Mouse (Mus musculus): ENCODE results near the gene Prrc2a. TPM values are rescaled to one million over a fixed set of nuclear protein-coding genes. Genes with fewer than 3 reads are reported as not detected.

The Prrc2a gene
- polyA plus RNA-seq, 1 experiment from 2014 or later = 161 TPM

DNA sequence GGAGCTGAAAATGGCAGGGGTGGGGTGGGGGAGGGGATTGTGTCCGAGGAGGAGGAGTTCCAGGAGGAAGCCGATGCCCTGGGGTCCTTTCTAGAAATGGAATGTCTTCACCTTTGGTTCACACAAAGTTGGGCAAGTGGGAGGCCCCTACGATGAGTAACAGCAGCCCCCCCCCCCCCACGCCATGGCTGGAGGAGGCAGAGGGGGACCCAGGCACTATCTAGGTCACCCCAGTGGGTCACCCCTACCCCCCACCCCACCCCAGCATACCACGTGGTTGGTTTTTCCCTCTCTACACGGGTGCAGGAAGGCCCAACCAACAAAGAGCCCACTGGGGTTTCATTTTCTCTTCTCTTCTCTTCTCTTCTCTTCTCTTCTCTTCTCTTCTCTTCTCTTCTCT lies 32.4 kb upstream of the Prrc2a start:
- Histone ChIP-seq H3K4me3 (no peak overlapping the region), H3K27me3 (ENCODE audit: insufficient read depth, poor library complexity, severe bottlenecking) (peaks cover 92% of the 10 kb centered on the region), H3K9me3 (no peaks in the 10 kb centered on the region), H3K36me3 (no peaks in the 10 kb centered on the region), H3K4me1 (peaks cover 32% of the 10 kb centered on the region), H3K27ac (no peak overlapping the region)
- no peak for DNase-seq (ENCODE audit: low spot score)
- WGBS = 43% methylated on average over 6 of the region's 6 CpGs

DNA sequence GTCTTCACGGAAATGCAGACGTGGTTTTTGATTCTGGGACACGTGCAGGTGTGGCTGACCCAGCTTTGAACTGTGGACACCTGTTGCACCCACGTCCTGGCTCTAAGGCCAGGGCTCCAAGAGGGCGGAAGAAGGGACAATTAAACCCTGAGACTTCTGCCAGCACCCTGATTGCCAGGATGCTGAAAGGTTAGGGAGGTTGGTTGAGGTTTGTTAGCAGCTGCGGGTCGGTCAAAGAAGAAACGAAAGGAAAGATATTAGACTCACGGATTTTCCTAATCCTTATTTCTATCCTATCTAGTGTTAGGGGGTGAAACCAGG lies 31.6 kb upstream of the Prrc2a start:
- no peaks in the 10 kb centered on the region for H3K36me3 ChIP-seq
- 26% methylated on average over 9 of the region's 9 CpGs for WGBS
- peaks cover 83% of the 10 kb centered on the region for H3K27me3 ChIP-seq (ENCODE audit: insufficient read depth, poor library complexity, severe bottlenecking)
- peak overlapping the region; percentile 62 for H3K4me3 ChIP-seq
- H3K27ac ChIP-seq = no peak overlapping the region
- H3K4me1 ChIP-seq = peaks cover 32% of the 10 kb centered on the region
- DNase-seq (ENCODE audit: low spot score) = no peak
- H3K9me3 ChIP-seq = no peaks in the 10 kb centered on the region

DNA sequence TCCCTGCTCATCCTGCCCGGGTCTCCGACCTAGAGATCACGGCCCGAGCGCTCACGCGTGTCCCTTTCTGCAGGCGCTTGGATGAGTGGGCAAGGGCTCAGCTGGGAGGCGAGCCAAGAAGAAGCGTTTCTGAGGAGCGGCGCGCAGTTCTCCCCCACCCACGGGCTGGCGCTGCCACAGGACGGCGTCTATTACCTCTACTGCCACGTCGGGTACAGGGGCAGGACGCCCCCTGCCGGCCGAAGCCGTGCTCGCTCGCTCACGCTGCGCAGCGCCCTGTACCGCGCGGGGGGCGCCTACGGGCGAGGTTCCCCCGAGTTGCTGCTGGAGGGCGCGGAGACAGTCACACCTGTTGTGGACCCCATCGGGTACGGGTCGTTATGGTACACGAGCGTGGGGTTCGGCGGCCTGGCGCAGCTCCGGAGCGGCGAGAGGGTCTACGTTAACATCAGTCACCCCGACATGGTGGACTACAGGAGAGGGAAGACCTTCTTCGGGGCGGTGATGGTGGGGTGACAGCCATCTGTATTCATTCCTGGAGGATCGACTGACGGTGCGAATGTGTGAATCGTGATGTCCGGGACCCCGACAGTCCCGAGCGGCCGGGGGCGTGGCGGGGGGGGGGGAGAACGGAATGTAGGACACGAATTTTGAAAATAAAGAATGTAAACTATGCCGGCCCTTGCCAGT lies 31.1 kb upstream of the Prrc2a start:
- H3K9me3 ChIP-seq = no peaks in the 10 kb centered on the region
- 2% methylated on average over 66 of the region's 66 CpGs for WGBS
- H3K4me1 ChIP-seq = peaks cover 32% of the 10 kb centered on the region
- H3K4me3 ChIP-seq = peak overlapping the region; percentile 62
- peak; percentile 89 for DNase-seq (ENCODE audit: low spot score)
- peak overlapping the region; percentile 47 for H3K27ac ChIP-seq
- no peaks in the 10 kb centered on the region for H3K36me3 ChIP-seq
- H3K27me3 ChIP-seq (ENCODE audit: insufficient read depth, poor library complexity, severe bottlenecking) = peaks cover 78% of the 10 kb centered on the region

DNA sequence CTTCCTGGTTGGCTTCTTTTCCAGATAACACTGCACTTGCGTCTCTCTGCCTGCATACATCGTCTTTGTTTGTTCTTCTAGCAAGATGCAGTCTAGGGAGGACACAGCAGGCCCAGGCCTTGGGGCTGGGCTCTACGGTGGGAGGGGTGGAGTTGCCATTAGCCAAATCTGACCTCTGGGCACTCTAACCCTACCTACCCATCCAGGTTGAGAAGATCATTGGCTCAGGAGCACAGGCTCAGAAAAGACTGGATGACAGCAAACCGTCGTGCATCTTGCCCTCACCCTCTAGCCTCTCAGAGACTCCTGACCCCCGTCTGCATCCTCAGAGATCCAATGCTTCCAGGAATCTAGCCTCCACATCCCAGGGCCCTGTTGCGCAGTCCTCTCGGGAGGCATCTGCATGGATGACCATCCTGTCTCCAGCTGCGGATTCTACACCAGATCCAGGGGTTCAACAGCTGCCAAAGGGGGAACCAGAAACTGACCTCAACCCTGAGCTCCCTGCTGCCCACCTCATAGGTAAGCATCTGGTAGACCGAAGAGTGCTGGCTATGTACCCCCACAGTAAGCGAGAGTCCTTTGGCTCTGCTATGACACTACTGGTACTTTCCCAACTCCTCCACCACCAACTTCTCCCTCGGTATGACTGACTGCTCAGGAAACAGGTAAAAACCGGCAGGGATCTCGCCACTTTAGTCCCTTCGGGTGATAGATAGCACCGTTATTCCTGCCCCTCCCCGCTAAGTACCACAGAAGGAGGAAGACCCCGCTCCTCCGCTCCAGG lies 30.3 kb upstream of the Prrc2a start:
- Histone ChIP-seq H3K9me3 (no peaks in the 10 kb centered on the region), H3K27me3 (ENCODE audit: insufficient read depth, poor library complexity, severe bottlenecking) (peaks cover 71% of the 10 kb centered on the region), H3K4me3 (peak overlapping the region; percentile 62), H3K27ac (peak overlapping the region; percentile 47), H3K4me1 (peaks cover 29% of the 10 kb centered on the region), H3K36me3 (no peaks in the 10 kb centered on the region)
- WGBS = 37% methylated on average over 19 of the region's 19 CpGs
- DNase-seq (ENCODE audit: low spot score) = no peak

DNA sequence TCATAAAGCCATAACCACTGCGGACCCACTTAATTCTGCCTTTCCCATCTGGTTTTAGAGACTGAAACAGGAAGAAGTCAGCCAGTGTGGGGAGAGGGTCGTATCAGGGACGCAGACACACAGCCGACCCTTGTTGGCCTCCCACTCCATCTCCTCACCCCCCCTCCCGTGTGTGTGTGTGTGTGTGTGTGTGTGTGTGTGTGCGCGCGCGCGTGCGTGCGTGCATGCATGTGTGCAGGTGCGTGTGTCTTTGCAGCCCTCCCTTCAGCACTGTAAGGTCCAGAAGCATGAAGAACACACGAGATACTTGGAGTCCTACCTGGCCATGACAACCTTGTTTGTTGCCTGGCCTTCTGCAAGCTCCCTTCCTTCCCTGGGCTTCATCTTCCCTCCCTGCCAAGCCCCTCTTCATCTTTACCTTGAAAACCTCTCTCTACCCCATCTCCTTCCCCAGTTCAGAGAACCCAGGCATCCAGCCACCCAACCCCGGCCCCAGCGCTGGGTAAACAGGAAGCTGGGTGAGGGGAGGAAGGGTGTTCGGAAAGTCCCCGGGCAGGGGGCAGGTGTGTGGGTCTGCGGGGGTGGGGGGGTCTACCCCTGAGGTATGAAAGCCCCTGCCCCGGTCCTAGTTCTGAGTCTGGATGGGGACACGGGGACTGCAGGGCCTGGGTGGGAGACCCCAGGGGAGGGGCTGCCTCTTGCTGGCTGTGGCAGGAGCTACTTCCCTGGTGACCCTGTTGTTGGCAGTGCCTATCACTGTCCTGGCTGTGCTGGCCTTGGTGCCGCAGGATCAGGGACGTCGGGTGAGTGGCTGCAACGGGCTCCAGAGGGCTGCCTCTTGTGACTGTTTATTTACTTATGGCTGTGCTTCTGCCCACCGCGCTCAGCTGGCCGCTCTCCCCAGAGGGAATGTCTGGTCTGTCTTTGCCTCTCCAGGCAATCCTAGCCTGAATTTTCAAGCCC lies 29.5 kb upstream of the Prrc2a start, which contains the start of gene Ltb:
Gene Ltb (plus strand): TSS at position 559 of the 963 bp plus-strand sequence.
- DNase-seq (ENCODE audit: low spot score) = no peak
- H3K36me3 ChIP-seq = no peaks in the 10 kb centered on the region
- H3K9me3 ChIP-seq = no peaks in the 10 kb centered on the region
- peak within 1 kb of the TSS; percentile 62 for H3K4me3 ChIP-seq
- WGBS = 53% methylated on average over 28 of the region's 28 CpGs
- peaks cover 62% of the 10 kb centered on the region for H3K27me3 ChIP-seq (ENCODE audit: insufficient read depth, poor library complexity, severe bottlenecking)
- peak within 1 kb of the TSS; percentile 47; the same call in 1 of the 2 replicates for H3K27ac ChIP-seq
- H3K4me1 ChIP-seq = peaks cover 34% of the 10 kb centered on the region

DNA sequence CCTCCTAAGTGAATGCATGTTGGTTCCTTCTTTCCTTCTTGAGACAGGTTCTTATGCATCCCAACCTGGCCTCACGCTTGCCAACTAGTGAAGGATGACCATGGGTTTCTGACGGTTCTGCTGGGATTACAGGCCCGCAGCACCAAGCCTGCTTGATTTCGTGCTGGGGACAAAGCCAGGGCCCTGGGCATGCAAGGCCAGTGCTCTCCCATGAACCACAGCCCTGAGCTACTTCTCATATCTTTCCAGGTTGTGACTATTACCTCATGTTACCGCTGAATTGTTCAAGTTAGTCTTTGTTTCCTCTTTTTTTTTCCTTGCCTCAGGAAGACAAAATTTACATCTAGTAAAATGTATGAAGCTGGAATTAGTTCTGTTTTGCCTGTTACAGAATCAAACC lies 28.2 kb upstream of the Prrc2a start:
- Histone ChIP-seq H3K27ac (no peak overlapping the region), H3K27me3 (ENCODE audit: insufficient read depth, poor library complexity, severe bottlenecking) (peaks cover 52% of the 10 kb centered on the region), H3K9me3 (no peaks in the 10 kb centered on the region), H3K4me3 (no peak overlapping the region), H3K4me1 (peaks cover 34% of the 10 kb centered on the region), H3K36me3 (no peaks in the 10 kb centered on the region)
- DNase-seq (ENCODE audit: low spot score) = no peak
- 75% methylated on average over 5 of the region's 5 CpGs for WGBS

DNA sequence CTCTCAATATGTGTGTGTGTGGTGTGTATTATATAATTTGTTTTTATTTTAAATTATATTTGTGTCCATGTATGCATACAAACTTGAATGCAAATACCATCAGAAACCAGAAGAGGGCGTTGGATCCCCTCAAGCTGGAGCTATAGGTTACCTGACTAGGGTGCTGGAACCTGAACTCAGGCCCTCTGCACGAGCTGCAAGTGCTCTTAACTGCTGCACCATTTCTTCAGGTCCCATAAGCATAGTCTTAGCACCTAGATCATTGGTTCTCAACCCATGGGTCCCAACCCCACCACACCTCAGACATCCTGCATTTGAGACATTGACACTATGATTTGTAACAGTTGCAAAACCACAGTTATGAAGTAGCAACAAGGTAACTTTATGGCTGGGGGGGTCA lies 27.0 kb upstream of the Prrc2a start:
- Histone ChIP-seq H3K4me3 (no peak overlapping the region), H3K27me3 (ENCODE audit: insufficient read depth, poor library complexity, severe bottlenecking) (peaks cover 40% of the 10 kb centered on the region), H3K9me3 (no peaks in the 10 kb centered on the region), H3K36me3 (no peaks in the 10 kb centered on the region), H3K27ac (no peak overlapping the region), H3K4me1 (peaks cover 34% of the 10 kb centered on the region)
- no peak for DNase-seq (ENCODE audit: low spot score)
- 54% methylated on average over 2 of the region's 2 CpGs for WGBS

DNA sequence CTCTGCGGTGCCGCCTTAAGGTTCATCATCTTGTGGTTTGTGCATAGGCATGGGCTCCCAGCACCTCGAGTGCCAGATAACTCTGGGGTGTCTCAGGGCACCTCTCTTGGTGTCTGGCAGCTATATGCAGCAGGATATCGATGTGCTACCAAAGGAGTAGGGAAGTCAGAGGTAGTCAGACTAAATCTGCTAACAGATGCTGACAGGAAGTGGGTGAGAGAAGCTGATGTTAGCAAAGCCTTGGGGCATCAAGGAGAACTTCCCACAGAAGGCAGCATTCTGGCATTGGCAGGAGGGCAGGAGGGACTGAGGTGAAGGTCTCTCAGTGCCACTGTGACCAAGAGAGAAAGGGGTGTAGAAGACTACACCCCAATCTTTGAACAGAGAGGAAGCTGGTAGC lies 25.4 kb upstream of the Prrc2a start:
- Histone ChIP-seq H3K36me3 (no peaks in the 10 kb centered on the region), H3K4me1 (peaks cover 30% of the 10 kb centered on the region), H3K27ac (no peak overlapping the region), H3K27me3 (ENCODE audit: insufficient read depth, poor library complexity, severe bottlenecking) (peaks cover 23% of the 10 kb centered on the region), H3K4me3 (no peak overlapping the region), H3K9me3 (no peaks in the 10 kb centered on the region)
- 56% methylated on average over 4 of the region's 4 CpGs for WGBS
- DNase-seq (ENCODE audit: low spot score) = no peak

DNA sequence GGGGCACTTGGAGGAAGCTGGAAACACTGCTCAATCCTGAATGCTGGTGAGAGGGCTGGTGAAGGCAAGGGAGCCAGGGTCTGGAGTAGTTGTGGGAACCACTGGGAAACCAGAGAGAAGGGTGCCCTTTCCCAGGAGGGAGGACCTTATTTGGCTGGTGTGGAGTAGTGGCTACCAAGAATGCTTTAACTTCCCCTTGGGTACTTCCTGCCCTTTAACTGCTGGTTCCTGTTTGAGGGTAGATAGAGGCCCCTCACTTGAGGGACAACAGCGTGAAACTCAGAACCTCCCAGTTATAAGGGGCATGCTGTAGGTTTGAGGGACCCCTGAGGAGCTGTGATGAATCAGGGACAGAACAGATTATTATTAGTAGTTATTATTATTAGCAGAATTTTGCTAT lies 24.5 kb upstream of the Prrc2a start:
- no peak for DNase-seq (ENCODE audit: low spot score)
- Histone ChIP-seq H3K36me3 (no peaks in the 10 kb centered on the region), H3K27me3 (ENCODE audit: insufficient read depth, poor library complexity, severe bottlenecking) (peaks cover 14% of the 10 kb centered on the region), H3K4me3 (no peak overlapping the region), H3K9me3 (no peaks in the 10 kb centered on the region), H3K27ac (0 out of 2 replicates have a peak overlapping the region, but pooled peaks have one; percentile 42), H3K4me1 (peaks cover 22% of the 10 kb centered on the region)
- 43% methylated on average over 1 of the region's 1 CpGs for WGBS

DNA sequence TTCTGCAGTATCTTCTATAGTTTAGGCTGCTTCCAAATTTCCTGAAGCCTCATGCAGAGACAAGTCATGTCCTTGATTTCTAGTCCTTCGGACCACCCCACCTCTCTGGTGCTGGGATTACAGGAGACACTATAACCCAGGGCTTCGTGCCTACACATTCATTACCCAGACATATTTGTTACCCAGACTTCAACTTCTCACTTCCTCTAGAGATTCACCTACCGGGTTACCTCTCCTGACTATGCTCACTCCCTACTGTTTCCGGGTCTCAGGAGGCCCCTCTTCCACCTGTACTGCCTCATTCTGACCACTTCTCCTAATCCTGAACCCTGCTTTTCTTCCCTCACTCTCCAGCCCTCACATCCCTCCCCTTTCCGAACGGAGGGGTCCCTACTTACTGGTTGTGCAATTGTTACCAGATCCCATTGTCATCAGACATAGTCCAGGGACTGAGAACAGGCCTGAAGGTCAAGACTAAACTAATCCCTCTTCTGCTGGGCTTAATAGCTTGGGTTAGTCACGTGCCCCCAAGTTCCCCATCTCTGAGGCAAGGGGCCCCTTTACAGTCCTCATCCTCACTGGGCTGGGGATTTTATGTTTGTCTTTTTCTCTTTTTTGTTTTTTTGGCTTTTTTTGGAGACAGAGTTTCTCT lies 23.4 kb upstream of the Prrc2a start, which contains the start of gene Lst1:
Gene Lst1 (minus strand): TSS at position 481 of the 652 bp plus-strand sequence.
- no peak for DNase-seq (ENCODE audit: low spot score)
- Histone ChIP-seq H3K9me3 (no peaks in the 10 kb centered on the region), H3K4me3 (no peak within 1 kb of the TSS), H3K27me3 (ENCODE audit: insufficient read depth, poor library complexity, severe bottlenecking) (peaks cover 4% of the 10 kb centered on the region; the same call in 1 of the 2 replicates), H3K36me3 (no peaks in the 10 kb centered on the region), H3K4me1 (peaks cover 17% of the 10 kb centered on the region), H3K27ac (0 out of 2 replicates have a peak within 1 kb of the TSS, but pooled peaks have one; percentile 42)
- WGBS = 76% methylated on average over 7 of the region's 7 CpGs

DNA sequence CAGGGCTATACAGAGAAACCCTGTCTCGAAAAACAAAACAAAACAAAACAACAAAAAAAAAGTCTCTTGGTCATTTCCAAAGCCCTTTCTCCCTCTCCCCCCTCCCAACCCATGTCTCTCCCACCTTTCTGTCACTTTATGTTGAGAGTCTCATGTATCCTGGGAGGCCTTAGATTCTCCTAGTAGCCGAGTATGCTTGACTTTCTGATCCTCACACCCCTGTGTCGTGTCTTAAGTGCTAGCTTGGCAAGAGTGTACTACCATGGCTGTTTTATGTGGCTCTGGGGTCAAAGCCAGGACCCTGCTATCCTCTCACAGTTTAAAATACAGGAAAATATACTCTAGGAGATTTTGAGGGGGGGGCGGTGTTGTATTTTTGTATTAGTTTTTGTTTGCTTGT lies 22.6 kb upstream of the Prrc2a start:
- H3K36me3 ChIP-seq = no peaks in the 10 kb centered on the region
- no peak overlapping the region for H3K4me3 ChIP-seq
- H3K9me3 ChIP-seq = no peaks in the 10 kb centered on the region
- peaks cover 17% of the 10 kb centered on the region for H3K4me1 ChIP-seq
- no peak overlapping the region for H3K27ac ChIP-seq
- H3K27me3 ChIP-seq (ENCODE audit: insufficient read depth, poor library complexity, severe bottlenecking) = no peaks in the 10 kb centered on the region
- DNase-seq (ENCODE audit: low spot score) = no peak
- WGBS = 73% methylated on average over 4 of the region's 4 CpGs

DNA sequence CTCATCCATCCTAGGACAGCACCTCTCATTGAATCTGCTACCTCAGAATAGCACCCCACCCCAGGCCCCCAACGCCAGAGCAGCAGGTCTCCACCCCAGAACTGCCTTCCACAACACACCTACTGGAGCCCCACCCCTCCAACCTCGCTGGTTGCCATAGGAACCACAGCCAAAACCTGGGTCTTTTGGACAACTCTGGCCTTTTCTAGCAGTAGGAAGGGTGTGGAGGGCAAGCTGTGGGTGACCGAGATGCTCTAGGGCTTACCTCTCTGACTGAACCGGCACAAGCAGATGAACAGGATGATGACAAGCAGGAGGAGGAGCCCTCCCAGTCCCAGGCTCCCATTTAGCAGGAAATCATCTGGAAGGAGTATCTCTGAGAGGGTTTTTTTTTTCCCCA lies 22.0 kb upstream of the Prrc2a start:
- H3K27me3 ChIP-seq (ENCODE audit: insufficient read depth, poor library complexity, severe bottlenecking) = no peaks in the 10 kb centered on the region
- no peak for DNase-seq (ENCODE audit: low spot score)
- H3K4me3 ChIP-seq = peak overlapping the region; percentile 66
- H3K4me1 ChIP-seq = peaks cover 17% of the 10 kb centered on the region
- 0% methylated on average over 4 of the region's 4 CpGs for WGBS
- no peaks in the 10 kb centered on the region for H3K36me3 ChIP-seq
- peak overlapping the region; percentile 83 for H3K27ac ChIP-seq
- no peaks in the 10 kb centered on the region for H3K9me3 ChIP-seq

All from heart, embryonic 10.5 days (tissue).